Comparison of ENCODE assay signal across 24 mouse cellular contexts in genomic region chr15:9974999-9975398, GRCm38 (mm10).
A peak's percentile ranks its signal among the peaks of the same experiment; 100 is the strongest.
DNase-seq lines count a peak whose midpoint lies in the region; ATAC-seq and TF ChIP-seq lines count a peak whose summit lies in the region.
"Had no signal": no experiment of that assay in that cellular context is flagged by ENCODE, and none has a peak within 500 bp of the region (broad histone marks: within the 10 kb centered on the region; RNA-seq: fewer than 3 reads in every experiment).

No protein-coding gene starts in this region.

- no peaks in the 10 kb centered on the region for H3K4me1 ChIP-seq in kidney, embryonic 15.5 days
- no peaks in the 10 kb centered on the region for H3K4me1 ChIP-seq in midbrain, embryonic 11.5 days (ENCODE audit: control insufficient read depth, insufficient read depth, low read length)
- H3K4me1 ChIP-seq in midbrain, embryonic 16.5 days (ENCODE audit: control insufficient read depth, insufficient read depth, low read length): no peaks in the 10 kb centered on the region
- H3K4me1 ChIP-seq: embryonic facial prominence, embryonic 12.5 days; embryonic facial prominence, embryonic 15.5 days; hindbrain, embryonic 12.5 days; hindbrain, embryonic 15.5 days had no signal

- DNase-seq in gastrocnemius, adult 2 months: peak; percentile 17
- DNase-seq in gastrocnemius, postnatal 10 days: no peak
- DNase-seq in kidney, postnatal 10 days: no peak
- DNase-seq in midbrain, embryonic 11.5 days (ENCODE audit: low spot score, missing footprints): peak; percentile 21
- DNase-seq: adrenal gland, adult 2 months; adrenal gland, postnatal 14 days; B cell, adult 2 months; cerebellum, adult 11 months; cerebellum, adult 2 months; cerebellum, adult 9-11 months; cerebellum, postnatal 25 days; forebrain, postnatal 0 days; gastrocnemius, postnatal 25 days; heart, adult 2 months had no signal

- WGBS in kidney, embryonic 15.5 days: 36% methylated on average over 4 of the region's 4 CpGs
- 83% methylated on average over 4 of the region's 4 CpGs for WGBS in midbrain, embryonic 11.5 days
- 84% methylated on average over 4 of the region's 4 CpGs for WGBS in midbrain, embryonic 16.5 days

- TF ChIP-seq CTCF in gastrocnemius, adult 2 months (IDR thresholded peaks at IDR 0.05): no peak

- no peak overlapping the region for H3K27ac ChIP-seq in gastrocnemius, adult 2 months
- H3K27ac ChIP-seq in kidney, embryonic 15.5 days: no peak overlapping the region
- no peak overlapping the region for H3K27ac ChIP-seq in midbrain, embryonic 11.5 days (ENCODE audit: low read depth, low read length)
- no peak overlapping the region for H3K27ac ChIP-seq in midbrain, embryonic 16.5 days (ENCODE audit: low read length)
- H3K27ac ChIP-seq: embryonic facial prominence, embryonic 12.5 days; embryonic facial prominence, embryonic 15.5 days; heart, adult 2 months; hindbrain, embryonic 12.5 days; hindbrain, embryonic 15.5 days had no signal

- ATAC-seq in kidney, embryonic 15.5 days (replicated peaks; ENCODE audit: low FRiP score): peak; percentile 79
- no peak for ATAC-seq in midbrain, embryonic 11.5 days (ENCODE audit: low FRiP score)
- ATAC-seq in midbrain, embryonic 16.5 days: no peak
- ATAC-seq: forebrain, embryonic 14.5 days; forebrain, postnatal 0 days had no signal

- H3K27me3 ChIP-seq in kidney, embryonic 15.5 days: no peaks in the 10 kb centered on the region
- H3K27me3 ChIP-seq in midbrain, embryonic 11.5 days (ENCODE audit: control insufficient read depth, insufficient read depth, low read length): no peaks in the 10 kb centered on the region
- H3K27me3 ChIP-seq in midbrain, embryonic 16.5 days (ENCODE audit: control insufficient read depth, insufficient read depth, low read depth, low read length): no peaks in the 10 kb centered on the region
- H3K27me3 ChIP-seq: CH12.LX; embryonic facial prominence, embryonic 12.5 days; embryonic facial prominence, embryonic 15.5 days; hindbrain, embryonic 12.5 days; hindbrain, embryonic 15.5 days had no signal

- H3K4me2 ChIP-seq in kidney, embryonic 15.5 days: no peak overlapping the region
- H3K4me2 ChIP-seq in midbrain, embryonic 11.5 days: no peak overlapping the region
- no peak overlapping the region for H3K4me2 ChIP-seq in midbrain, embryonic 16.5 days (ENCODE audit: low read length)
- H3K4me2 ChIP-seq: embryonic facial prominence, embryonic 12.5 days; embryonic facial prominence, embryonic 15.5 days; heart, embryonic 11.5 days; hindbrain, embryonic 12.5 days; hindbrain, embryonic 15.5 days had no signal

- H3K9me3 ChIP-seq in kidney, embryonic 15.5 days (replicated peaks): no peaks in the 10 kb centered on the region
- H3K9me3 ChIP-seq in midbrain, embryonic 11.5 days (ENCODE audit: control insufficient read depth, low read length): no peaks in the 10 kb centered on the region
- no peaks in the 10 kb centered on the region for H3K9me3 ChIP-seq in midbrain, embryonic 16.5 days (replicated peaks; ENCODE audit: control insufficient read depth, low read length, poor library complexity, severe bottlenecking)
- H3K9me3 ChIP-seq: embryonic facial prominence, embryonic 12.5 days; embryonic facial prominence, embryonic 15.5 days; G1E; hindbrain, embryonic 12.5 days; hindbrain, embryonic 15.5 days had no signal

- no peaks in the 10 kb centered on the region for H3K36me3 ChIP-seq in kidney, embryonic 15.5 days
- no peaks in the 10 kb centered on the region for H3K36me3 ChIP-seq in midbrain, embryonic 11.5 days (ENCODE audit: control insufficient read depth, insufficient read depth, low read length)
- no peaks in the 10 kb centered on the region for H3K36me3 ChIP-seq in midbrain, embryonic 16.5 days (ENCODE audit: control insufficient read depth, insufficient read depth, low read length)
- H3K36me3 ChIP-seq: embryonic facial prominence, embryonic 12.5 days; embryonic facial prominence, embryonic 15.5 days; G1E; hindbrain, embryonic 12.5 days; hindbrain, embryonic 15.5 days had no signal

- intact Hi-C loops in gastrocnemius, adult 2 months (cut with DNase I): no loop called here

- H3K4me3 ChIP-seq in gastrocnemius, adult 2 months: no peak overlapping the region
- no peak overlapping the region for H3K4me3 ChIP-seq in kidney, embryonic 15.5 days (replicated peaks)
- H3K4me3 ChIP-seq in midbrain, embryonic 11.5 days (ENCODE audit: low read depth, low read length): no peak overlapping the region
- no peak overlapping the region for H3K4me3 ChIP-seq in midbrain, embryonic 16.5 days (ENCODE audit: low read depth, low read length)
- H3K4me3 ChIP-seq: embryonic facial prominence, embryonic 12.5 days; embryonic facial prominence, embryonic 15.5 days; heart, adult 2 months; hindbrain, embryonic 12.5 days; hindbrain, embryonic 15.5 days had no signal

- H3K9ac ChIP-seq in kidney, embryonic 15.5 days: no peak overlapping the region
- H3K9ac ChIP-seq in midbrain, embryonic 11.5 days (ENCODE audit: low read length): no peak overlapping the region
- H3K9ac ChIP-seq in midbrain, embryonic 16.5 days (ENCODE audit: low read depth, low read length): no peak overlapping the region
- H3K9ac ChIP-seq: embryonic facial prominence, embryonic 12.5 days; embryonic facial prominence, embryonic 15.5 days; forebrain, postnatal 0 days; hindbrain, embryonic 12.5 days; hindbrain, embryonic 15.5 days had no signal

Comparison
In these comparisons a context has a peak if more than half of its experiments do, and no peak if none do; other contexts are left out.
1. DNase-seq: peak in gastrocnemius, adult 2 months (single experiment) and midbrain, embryonic 11.5 days (single experiment); none in gastrocnemius, postnatal 10 days (single experiment) and kidney, postnatal 10 days (single experiment).